8 mouse cellular contexts compared by ENCODE assay signal in genomic region chr12:5268188-5268612, GRCm38 (mm10).
DNase-seq lines count a peak whose midpoint lies in the region; ATAC-seq and TF ChIP-seq lines count a peak whose summit lies in the region.

No protein-coding gene starts in this region.

- peaks cover 41% of the 10 kb centered on the region for H3K4me1 ChIP-seq in forebrain, embryonic 12.5 days
- peaks cover 19% of the 10 kb centered on the region; the same call in 1 of the 2 replicates for H3K4me1 ChIP-seq in intestine, embryonic 15.5 days (replicated peaks)
- H3K4me1 ChIP-seq in lung, embryonic 16.5 days (replicated peaks; ENCODE audit: control insufficient read depth, insufficient read depth, low read length): peaks cover 14% of the 10 kb centered on the region

- no peak for DNase-seq in gastrocnemius, adult 2 months
- no peak for DNase-seq in gastrocnemius, adult 8-10 months (ENCODE audit: low spot score in 2 of 2)
- DNase-seq in right cerebral cortex, postnatal 25 days: peak; percentile 75
- no peak for DNase-seq in ovary, postnatal 14 days (ENCODE audit: low spot score)
- no peak for DNase-seq in urinary bladder, adult 2 months (ENCODE audit: low spot score)

- no peak overlapping the region for H3K9ac ChIP-seq in forebrain, embryonic 12.5 days
- no peak overlapping the region for H3K9ac ChIP-seq in intestine, embryonic 15.5 days
- H3K9ac ChIP-seq in lung, embryonic 16.5 days (ENCODE audit: low read length): no peak overlapping the region; the same call in 1 of the 2 replicates

- no peak overlapping the region for H3K4me3 ChIP-seq in gastrocnemius, adult 2 months
- H3K4me3 ChIP-seq in forebrain, embryonic 12.5 days (replicated peaks): no peak overlapping the region
- no peak overlapping the region for H3K4me3 ChIP-seq in intestine, embryonic 15.5 days (replicated peaks)
- H3K4me3 ChIP-seq in lung, embryonic 16.5 days (ENCODE audit: low read length): no peak overlapping the region

- H3K9me3 ChIP-seq in forebrain, embryonic 12.5 days: no peaks in the 10 kb centered on the region
- no peaks in the 10 kb centered on the region for H3K9me3 ChIP-seq in intestine, embryonic 15.5 days
- H3K9me3 ChIP-seq in lung, embryonic 16.5 days (ENCODE audit: control insufficient read depth, low read length): no peaks in the 10 kb centered on the region

- WGBS in forebrain, embryonic 12.5 days: 10% methylated on average over 9 of the region's 9 CpGs
- 41% methylated on average over 9 of the region's 9 CpGs for WGBS in intestine, embryonic 15.5 days
- WGBS in lung, embryonic 16.5 days: 29% methylated on average over 9 of the region's 9 CpGs

- no peaks in the 10 kb centered on the region for H3K36me3 ChIP-seq in forebrain, embryonic 12.5 days (replicated peaks)
- H3K36me3 ChIP-seq in intestine, embryonic 15.5 days: no peaks in the 10 kb centered on the region
- no peaks in the 10 kb centered on the region for H3K36me3 ChIP-seq in lung, embryonic 16.5 days (ENCODE audit: control insufficient read depth, insufficient read depth, low read length)

- ATAC-seq in forebrain, embryonic 12.5 days (ENCODE audit: low FRiP score): peak; percentile 77
- peak; percentile 76 for ATAC-seq in intestine, embryonic 15.5 days
- peak; percentile 80 for ATAC-seq in lung, embryonic 16.5 days (ENCODE audit: low read depth)

- TF ChIP-seq CTCF in gastrocnemius, adult 2 months (IDR thresholded peaks at IDR 0.05): no peak

- H3K4me2 ChIP-seq in forebrain, embryonic 12.5 days: peak overlapping the region; percentile 31
- no peak overlapping the region for H3K4me2 ChIP-seq in intestine, embryonic 15.5 days (replicated peaks)
- H3K4me2 ChIP-seq in lung, embryonic 16.5 days (ENCODE audit: low read depth, low read length): 0 out of 2 replicates have a peak overlapping the region, but pooled peaks have one; percentile 26

- intact Hi-C loops in gastrocnemius, adult 2 months (cut with DNase I): no loop called here

- peak overlapping the region; percentile 40 for H3K27ac ChIP-seq in gastrocnemius, adult 2 months
- H3K27ac ChIP-seq in forebrain, embryonic 12.5 days: peak overlapping the region; percentile 80
- peak overlapping the region; percentile 40; the same call in 1 of the 2 replicates for H3K27ac ChIP-seq in intestine, embryonic 15.5 days
- H3K27ac ChIP-seq in lung, embryonic 16.5 days (ENCODE audit: low read length): peak overlapping the region; percentile 74

- H3K27me3 ChIP-seq in forebrain, embryonic 12.5 days: no peaks in the 10 kb centered on the region
- no peaks in the 10 kb centered on the region for H3K27me3 ChIP-seq in intestine, embryonic 15.5 days (replicated peaks)
- H3K27me3 ChIP-seq in lung, embryonic 16.5 days (ENCODE audit: control insufficient read depth, insufficient read depth, low read depth, low read length): no peaks in the 10 kb centered on the region
